Mouse (Mus musculus) duodenum, adult 2 months (tissue): Measurements from ENCODE around the gene Ccdc180. TPM values are rescaled to one million over a fixed set of nuclear protein-coding genes. Genes with fewer than 3 reads are reported as not detected.

Source experiments
- polyA plus RNA-seq: library from polyadenylated mRNA; depleted of rRNA; stranded (reverse); fragments of >200 nt; gene quantifications from 2 replicates; pipeline ENCODE4 v1.2.3, GENCODE M21; 2012; ENCODE audit warnings: low replicate concordance; rRNA removed

Ccdc180 gene
- polyA plus RNA-seq, result not detected in 2 replicates

DNA sequence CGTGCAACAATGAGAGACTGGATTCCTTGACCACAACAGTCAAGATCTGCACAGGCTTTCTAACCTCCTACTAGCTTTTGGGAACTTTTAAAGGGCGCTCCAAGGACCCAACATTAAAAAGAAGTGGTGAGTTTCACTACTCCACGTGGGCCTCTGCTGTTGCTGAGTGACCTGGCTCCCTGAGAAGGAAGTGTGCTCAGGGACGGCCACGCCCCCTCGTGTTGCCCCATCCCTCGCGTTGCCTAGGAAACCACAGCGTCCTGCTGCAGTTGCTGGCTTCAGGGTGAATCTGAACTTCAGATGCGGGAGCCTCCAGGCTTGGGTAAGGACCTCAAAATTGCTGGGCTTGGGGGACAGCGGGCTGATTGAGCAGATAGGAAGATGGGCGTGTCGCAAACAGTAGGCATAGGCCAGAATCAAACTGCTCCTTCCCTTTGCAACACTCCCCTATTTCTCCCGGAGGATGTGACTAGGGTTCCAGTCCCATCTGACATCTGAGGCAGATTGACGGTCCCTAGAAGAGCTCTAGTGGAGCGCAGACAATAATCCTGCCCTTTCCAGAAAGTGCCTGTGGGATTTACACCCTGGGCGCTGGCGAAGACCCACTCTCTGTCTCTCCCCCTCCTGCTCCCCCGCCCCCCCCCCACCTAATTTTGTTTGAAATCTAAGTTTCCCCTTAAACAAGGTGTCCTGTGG, at the start of gene Ccdc180:
Ccdc180 (plus strand) TSS at position 238 of the 696 bp plus-strand sequence.

DNA sequence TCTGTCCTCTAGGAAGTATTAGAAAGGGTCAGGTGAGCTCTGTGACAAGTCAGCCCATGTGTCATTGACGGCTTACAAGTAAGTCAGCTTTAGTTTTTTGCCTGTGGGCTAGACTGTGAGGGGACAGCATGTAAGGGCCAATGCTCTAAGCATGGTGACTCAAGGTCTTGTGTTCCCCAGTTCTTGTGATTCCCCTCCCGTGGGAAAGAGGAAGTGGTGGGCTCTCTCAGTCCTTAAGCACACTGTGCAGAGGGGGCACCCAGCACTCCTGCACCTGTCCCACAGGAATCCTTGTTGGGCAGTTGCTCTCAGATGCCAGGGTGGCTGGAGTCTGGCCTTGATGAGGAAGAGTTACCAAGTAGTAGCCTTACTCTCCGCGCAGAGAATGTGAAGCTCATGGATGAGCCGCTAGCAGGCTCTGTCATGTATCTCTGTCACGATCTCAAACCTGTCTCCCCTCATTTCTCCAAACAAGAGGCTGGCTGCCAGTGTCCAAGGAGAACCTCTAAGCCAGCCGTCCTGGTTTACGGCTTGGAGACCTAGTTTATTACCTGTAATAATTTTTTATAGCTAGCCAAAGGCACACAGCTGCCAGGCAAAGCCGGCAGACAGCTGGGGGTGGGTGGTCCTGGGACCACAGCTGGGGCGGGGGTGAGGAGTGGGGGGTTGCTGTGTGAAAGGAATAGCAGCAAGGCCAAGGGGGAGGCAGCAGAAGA, 41.8 kb upstream of the Ccdc180 start, which contains the start of gene Stra6l:
Stra6l (plus strand) TSS at position 556 of the 716 bp plus-strand sequence.

DNA sequence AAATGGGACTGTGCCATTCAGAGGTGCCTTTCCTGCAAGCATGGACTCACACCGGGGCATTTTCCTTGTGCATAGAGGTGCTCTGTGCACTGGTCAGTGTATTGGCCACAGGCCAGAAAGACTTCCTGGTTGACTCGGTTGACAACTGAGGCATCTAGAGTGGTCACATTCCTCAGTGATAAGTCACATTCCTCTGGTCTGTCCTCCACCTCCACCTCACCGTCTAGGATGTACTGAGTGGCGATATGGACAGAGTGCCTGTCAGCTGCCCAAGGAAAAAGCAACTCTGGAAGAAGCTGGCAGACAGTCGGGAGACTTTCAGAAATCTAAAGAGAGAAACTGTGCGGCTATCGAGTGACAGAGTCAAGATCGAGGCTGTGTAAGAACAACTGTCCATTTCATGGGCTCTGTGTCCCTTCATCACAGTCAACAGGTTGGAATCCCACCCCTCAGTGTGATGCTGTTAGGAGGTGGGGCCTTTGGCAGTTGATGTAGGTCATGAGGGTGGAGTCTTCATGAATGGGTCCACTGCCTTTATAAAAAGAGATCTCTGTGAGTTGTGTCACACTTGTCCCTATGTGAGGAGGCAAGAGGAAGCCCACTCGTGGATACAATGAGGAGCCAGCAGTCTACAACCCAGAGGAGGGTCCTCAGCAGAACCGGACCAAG, 74.8 kb downstream of the Ccdc180 start, which contains the start of gene Tdrd7:
Tdrd7 (plus strand) TSS at position 564 of the 669 bp plus-strand sequence.

Other genes starting within 250 kb of the Ccdc180 start
- 113 and 182 TPM in 2 replicates for gene Aldh1b1, start 91.3 kb upstream of the Ccdc180 start, polyA plus RNA-seq
- gene Igfbpl1, start 63.4 kb upstream of the Ccdc180 start, polyA plus RNA-seq, result 0.14 TPM in 1 of 2 replicates, not detected in the other
- gene Stra6l, start 41.6 kb upstream of the Ccdc180 start, polyA plus RNA-seq, result 3.4 and 5.2 TPM in 2 replicates
- gene Tdrd7, start 75.0 kb downstream of the Ccdc180 start, polyA plus RNA-seq, result 7.2 and 15.6 TPM in 2 replicates
- 0.98 and 1.9 TPM in 2 replicates for gene Tmod1, start 148.6 kb downstream of the Ccdc180 start, polyA plus RNA-seq
- gene Ncbp1, start 248.3 kb downstream of the Ccdc180 start, polyA plus RNA-seq, result 4.8 and 5.1 TPM in 2 replicates
- 4.6 and 7.2 TPM in 2 replicates for gene Tstd2, start 248.4 kb downstream of the Ccdc180 start, polyA plus RNA-seq